Mouse (Mus musculus) liver, embryonic 11.5 days (tissue): Measurements from ENCODE around the gene Ralgapa1. TPM values are rescaled to one million over a fixed set of nuclear protein-coding genes. Genes with fewer than 3 reads are reported as not detected.

Experiments used
- ATAC-seq: fragments of 200-750 bp; cut with Nextera tagmentation; replicated peaks from 2 replicates; pipeline ENCODE4 v1.8.0; 2017; ENCODE audit warnings: moderate number of reproducible peaks, mild to moderate bottlenecking, moderate TSS enrichment, moderate library complexity; ENCODE audit not compliant: low FRiP score
- DNase-seq: peaks from one replicate; pipeline ENCODE4 v3.0.0-alpha.2; 2017; ENCODE audit warnings: low spot score
- H3K27ac ChIP-seq: fragments of 300-500 bp; sonication (generic); 2 replicates; pipeline ENCODE4 v1.5.1; 2014; ENCODE audit warnings: mild to moderate bottlenecking, low read depth, low read length, control low read depth
- H3K27me3 ChIP-seq: fragments of 300-500 bp; sonication (generic); replicated peaks from 2 replicates; pipeline ENCODE4 v1.6.1; 2014; ENCODE audit warnings: low read length, mixed read lengths; ENCODE audit not compliant: control insufficient read depth, insufficient read depth
- H3K36me3 ChIP-seq: fragments of 300-500 bp; sonication (generic); 2 replicates; pipeline ENCODE4 v1.6.1; 2014; ENCODE audit warnings: mild to moderate bottlenecking, low read length, moderate library complexity, mixed read lengths; ENCODE audit not compliant: control insufficient read depth, insufficient read depth
- H3K4me1 ChIP-seq: fragments of 300-500 bp; sonication (generic); replicated peaks from 2 replicates; pipeline ENCODE4 v1.6.1; 2014; ENCODE audit warnings: low read length, mixed read lengths; ENCODE audit not compliant: control insufficient read depth, insufficient read depth
- H3K4me2 ChIP-seq: fragments of 300-500 bp; sonication (generic); 2 replicates; pipeline ENCODE4 v1.6.1; 2014; ENCODE audit warnings: mild to moderate bottlenecking, control low read depth, moderate library complexity
- H3K4me3 ChIP-seq: fragments of 300-500 bp; sonication (generic); 2 replicates; pipeline ENCODE4 v1.5.1; 2014; ENCODE audit warnings: low read depth, low read length, control low read depth
- H3K9ac ChIP-seq: fragments of 300-500 bp; sonication (generic); 2 replicates; pipeline ENCODE4 v1.6.1; 2014; ENCODE audit warnings: low read depth, low read length, control low read depth
- H3K9me3 ChIP-seq: fragments of 300-500 bp; sonication (generic); 2 replicates; pipeline ENCODE4 v1.6.1; 2016; ENCODE audit warnings: low read length, inconsistent platforms, mixed read lengths; ENCODE audit not compliant: control insufficient read depth
- WGBS: fragments of 180-500 bp; shearing (Covaris S2); extraction: QIAGEN DNeasy Blood & Tissue Kit; methylation state at CpG from one replicate; pipeline ENCODE4 v1.1.7; 2014; 5-methylcytosine and 5-hydroxymethylcytosine counted together
- polyA plus RNA-seq: library from polyadenylated mRNA; unstranded; fragments of >200 nt; fragmentation: Nextera tagmentation; extraction: Ambion mirVana; gene quantifications from 2 replicates; pipeline ENCODE4 v1.2.1, GENCODE M21; 2014

Gene Ralgapa1
- polyA plus RNA-seq, 1 experiment from 2014 or later, result 12.3 TPM

GRCm38 (mm10) chr12:55837495-55837894, 16.5 kb upstream of the Ralgapa1 start:
- H3K9ac ChIP-seq, result no peak overlapping the region
- H3K27ac ChIP-seq, result no peak overlapping the region
- peaks cover 7% of the 10 kb centered on the region for H3K4me1 ChIP-seq
- ATAC-seq (no peak), DNase-seq (no peak)
- H3K36me3 ChIP-seq, result peaks cover 2% of the 10 kb centered on the region; the same call in 1 of the 2 replicates
- peak overlapping the region; percentile 84 for H3K4me3 ChIP-seq
- no peaks in the 10 kb centered on the region for H3K9me3 ChIP-seq
- WGBS, result 78% methylated on average over 3 of the region's 3 CpGs
- H3K27me3 ChIP-seq, result no peaks in the 10 kb centered on the region
- H3K4me2 ChIP-seq, result peak overlapping the region; percentile 85

GRCm38 (mm10) chr12:55836199-55836951, 15.4 kb upstream of the Ralgapa1 start, which contains the start of gene Brms1l:
Gene Brms1l (plus strand): TSS chr12:55836324.
- WGBS, result under 1% methylated on average over 70 of the region's 77 CpGs
- DNase-seq (peak; percentile 89), ATAC-seq (peak; percentile 99)
- H3K36me3 ChIP-seq, result peaks cover 2% of the 10 kb centered on the region; the same call in 1 of the 2 replicates
- H3K27ac ChIP-seq, result peak within 1 kb of the TSS; percentile 90
- H3K4me2 ChIP-seq, result peak within 1 kb of the TSS; percentile 85
- H3K27me3 ChIP-seq, result no peaks in the 10 kb centered on the region
- peak within 1 kb of the TSS; percentile 86 for H3K9ac ChIP-seq
- peak within 1 kb of the TSS; percentile 84 for H3K4me3 ChIP-seq
- H3K9me3 ChIP-seq, result no peaks in the 10 kb centered on the region
- peaks cover 7% of the 10 kb centered on the region for H3K4me1 ChIP-seq

- Histone ChIP-seq H3K9ac (peak overlapping the region; percentile 86), H3K27ac (peak overlapping the region; percentile 55), H3K4me2 (peak overlapping the region; percentile 68), H3K4me1 (peaks cover 7% of the 10 kb centered on the region), H3K36me3 (no peaks in the 10 kb centered on the region), H3K9me3 (no peaks in the 10 kb centered on the region), H3K27me3 (no peaks in the 10 kb centered on the region), H3K4me3 (peak overlapping the region; percentile 84)
- no peak for DNase-seq
- no peak for ATAC-seq
- WGBS, result under 1% methylated on average over 6 of the region's 6 CpGs
Measured at GRCm38 (mm10) chr12:55835857-55836198, 14.9 kb upstream of the Ralgapa1 start.

GRCm38 (mm10) chr12:55834891-55835290, 13.9 kb upstream of the Ralgapa1 start:
- no peak overlapping the region for H3K9ac ChIP-seq
- no peaks in the 10 kb centered on the region for H3K27me3 ChIP-seq
- WGBS, result 84% methylated on average over 8 of the region's 8 CpGs
- no peak for ATAC-seq
- H3K36me3 ChIP-seq, result no peaks in the 10 kb centered on the region
- DNase-seq, result no peak
- peaks cover 7% of the 10 kb centered on the region for H3K4me1 ChIP-seq
- no peaks in the 10 kb centered on the region for H3K9me3 ChIP-seq
- no peak overlapping the region for H3K4me2 ChIP-seq
- no peak overlapping the region for H3K27ac ChIP-seq
- H3K4me3 ChIP-seq, result no peak overlapping the region

- ATAC-seq (no peak), DNase-seq (no peak)
- Histone ChIP-seq H3K27me3 (no peaks in the 10 kb centered on the region), H3K27ac (no peak overlapping the region), H3K36me3 (no peaks in the 10 kb centered on the region), H3K4me3 (no peak overlapping the region), H3K4me2 (no peak overlapping the region), H3K4me1 (peaks cover 7% of the 10 kb centered on the region), H3K9ac (no peak overlapping the region), H3K9me3 (no peaks in the 10 kb centered on the region)
- WGBS, result 60% methylated on average over 9 of the region's 9 CpGs
Measured at GRCm38 (mm10) chr12:55833906-55834625, 13.1 kb upstream of the Ralgapa1 start.

GRCm38 (mm10) chr12:55832961-55833360, 12.0 kb upstream of the Ralgapa1 start:
- H3K36me3 ChIP-seq, result no peaks in the 10 kb centered on the region
- no peak overlapping the region for H3K9ac ChIP-seq
- no peaks in the 10 kb centered on the region for H3K9me3 ChIP-seq
- H3K27me3 ChIP-seq, result no peaks in the 10 kb centered on the region
- ATAC-seq (no peak), DNase-seq (no peak)
- no peak overlapping the region for H3K4me3 ChIP-seq
- peaks cover 7% of the 10 kb centered on the region for H3K4me1 ChIP-seq
- H3K4me2 ChIP-seq, result no peak overlapping the region
- no peak overlapping the region for H3K27ac ChIP-seq

- Histone ChIP-seq H3K27ac (no peak overlapping the region), H3K4me3 (no peak overlapping the region), H3K9ac (no peak overlapping the region), H3K4me1 (no peaks in the 10 kb centered on the region), H3K27me3 (no peaks in the 10 kb centered on the region), H3K36me3 (no peaks in the 10 kb centered on the region), H3K4me2 (no peak overlapping the region), H3K9me3 (no peaks in the 10 kb centered on the region)
- DNase-seq, result peak; percentile 41
- no peak for ATAC-seq
- WGBS, result 13% methylated on average over 2 of the region's 2 CpGs
Measured at GRCm38 (mm10) chr12:55831101-55831500, 10.1 kb upstream of the Ralgapa1 start.

- no peaks in the 10 kb centered on the region for H3K9me3 ChIP-seq
- H3K4me2 ChIP-seq, result no peak overlapping the region
- 78% methylated on average over 2 of the region's 2 CpGs for WGBS
- H3K4me1 ChIP-seq, result no peaks in the 10 kb centered on the region
- no peak for ATAC-seq
- DNase-seq, result no peak
- H3K36me3 ChIP-seq, result no peaks in the 10 kb centered on the region
- no peak overlapping the region for H3K27ac ChIP-seq
- H3K9ac ChIP-seq, result no peak overlapping the region
- no peak overlapping the region for H3K4me3 ChIP-seq
- no peaks in the 10 kb centered on the region for H3K27me3 ChIP-seq
Measured at GRCm38 (mm10) chr12:55825537-55825936, 4.6 kb upstream of the Ralgapa1 start.
